Mouse (Mus musculus) embryonic facial prominence, embryonic 15.5 days (tissue): ENCODE data around the gene Slc6a15. TPM values are rescaled to one million over a fixed set of nuclear protein-coding genes. Genes with fewer than 3 reads are reported as not detected.

Experiments used
- ATAC-seq: fragments of 200-750 bp; cut with Nextera tagmentation; 2 replicates; pipeline ENCODE4 v1.8.0; 2017; ENCODE audit warnings: low read depth, moderate TSS enrichment; ENCODE audit not compliant: insufficient number of reproducible peaks, low FRiP score, low TSS enrichment
- H3K27ac ChIP-seq: fragments of 300-500 bp; sonication (generic); replicated peaks from 2 replicates; pipeline ENCODE4 v1.5.1; 2015; ENCODE audit warnings: mild to moderate bottlenecking, inconsistent platforms
- H3K27me3 ChIP-seq: fragments of 300-500 bp; sonication (generic); 2 replicates; pipeline ENCODE4 v1.6.1; 2015; ENCODE audit warnings: inconsistent platforms
- H3K36me3 ChIP-seq: fragments of 300-500 bp; sonication (generic); 2 replicates; pipeline ENCODE4 v1.6.1; 2015; ENCODE audit warnings: mild to moderate bottlenecking, inconsistent platforms
- H3K4me1 ChIP-seq: fragments of 300-500 bp; sonication (generic); 2 replicates; pipeline ENCODE4 v1.6.1; 2015; ENCODE audit warnings: inconsistent platforms
- H3K4me2 ChIP-seq: fragments of 300-500 bp; sonication (generic); replicated peaks from 2 replicates; pipeline ENCODE4 v1.6.1; 2015; ENCODE audit warnings: mild to moderate bottlenecking, inconsistent platforms
- H3K4me3 ChIP-seq: fragments of 300-500 bp; sonication (generic); replicated peaks from 2 replicates; pipeline ENCODE4 v1.5.1; 2015; ENCODE audit warnings: mild to moderate bottlenecking, inconsistent platforms
- H3K9ac ChIP-seq: fragments of 300-500 bp; sonication (generic); 2 replicates; pipeline ENCODE4 v1.6.1; 2015; ENCODE audit warnings: inconsistent platforms
- H3K9me3 ChIP-seq: fragments of 300-500 bp; sonication (generic); replicated peaks from 2 replicates; pipeline ENCODE4 v1.6.1; 2016; ENCODE audit warnings: inconsistent platforms
- WGBS: fragments of 180-500 bp; shearing (Covaris S2); methylation state at CpG from one replicate; pipeline ENCODE4 v1.1.7; 2015; 5-methylcytosine and 5-hydroxymethylcytosine counted together
- polyA plus RNA-seq: library from polyadenylated mRNA; unstranded; fragments of >200 nt; fragmentation: Nextera tagmentation; extraction: Ambion mirVana; gene quantifications from 2 replicates; pipeline ENCODE4 v1.2.1, GENCODE M21; 2015

Slc6a15 gene
- polyA plus RNA-seq, 1 experiment from 2014 or later, result 3.9 TPM

DNA sequence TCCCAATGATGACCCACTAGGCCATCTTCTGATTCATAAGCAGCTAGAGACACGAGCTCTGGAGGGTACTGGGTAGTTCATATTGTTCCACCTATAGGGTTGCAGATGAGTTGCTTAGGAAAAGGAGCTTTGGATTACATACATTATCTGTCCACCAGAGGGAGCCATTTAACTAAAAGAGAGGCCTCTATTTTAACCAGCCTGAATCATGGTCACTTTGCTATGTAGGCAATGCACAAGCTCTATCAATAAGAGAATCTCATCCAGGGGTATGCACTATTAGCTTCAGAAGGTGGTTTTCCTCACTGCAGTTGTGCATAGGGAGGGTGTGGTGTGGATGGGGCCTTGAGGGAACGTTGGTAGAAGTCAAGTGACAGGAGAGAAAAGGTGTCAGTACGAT lies 75.5 kb downstream of the Slc6a15 start:
- Histone ChIP-seq H3K4me2 (no peak overlapping the region), H3K9ac (no peak overlapping the region), H3K9me3 (no peaks in the 10 kb centered on the region), H3K27me3 (no peaks in the 10 kb centered on the region), H3K27ac (no peak overlapping the region), H3K4me1 (no peaks in the 10 kb centered on the region), H3K36me3 (no peaks in the 10 kb centered on the region), H3K4me3 (no peak overlapping the region)
- no peak for ATAC-seq
- 37% methylated on average over 3 of the region's 3 CpGs for WGBS

- H3K36me3 ChIP-seq, result no peaks in the 10 kb centered on the region
- no peaks in the 10 kb centered on the region for H3K4me1 ChIP-seq
- no peak overlapping the region for H3K9ac ChIP-seq
- WGBS, result 52% methylated on average over 2 of the region's 2 CpGs
- no peaks in the 10 kb centered on the region for H3K27me3 ChIP-seq
- ATAC-seq, result no peak
- H3K4me3 ChIP-seq, result no peak overlapping the region
- no peak overlapping the region for H3K27ac ChIP-seq
- no peaks in the 10 kb centered on the region for H3K9me3 ChIP-seq
- no peak overlapping the region for H3K4me2 ChIP-seq
Observed at GRCm38 (mm10) chr10:103448340-103448739, 80.8 kb downstream of the Slc6a15 start.

DNA sequence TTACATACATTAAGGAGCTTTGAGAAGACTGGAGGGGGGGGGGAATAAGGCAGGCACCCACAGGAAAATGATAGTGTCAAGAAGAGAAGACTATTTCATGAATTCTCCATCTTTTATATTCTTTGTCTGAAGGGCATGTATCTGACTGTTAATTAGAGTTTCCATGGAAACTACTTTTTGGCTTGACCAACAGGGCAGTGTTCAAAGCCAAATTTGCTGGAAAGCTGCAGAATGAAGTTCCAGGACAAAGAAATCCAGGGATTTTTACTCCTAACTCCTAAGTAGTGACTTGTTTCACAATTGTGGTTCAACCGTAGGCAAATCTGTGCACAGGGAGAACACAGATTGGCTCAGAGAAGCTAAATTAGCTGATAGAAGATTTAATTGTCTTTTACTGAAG lies 90.3 kb downstream of the Slc6a15 start:
- Histone ChIP-seq H3K9ac (no peak overlapping the region), H3K4me1 (no peaks in the 10 kb centered on the region), H3K27me3 (no peaks in the 10 kb centered on the region), H3K27ac (no peak overlapping the region), H3K9me3 (no peaks in the 10 kb centered on the region), H3K4me3 (no peak overlapping the region), H3K4me2 (no peak overlapping the region), H3K36me3 (no peaks in the 10 kb centered on the region)
- 79% methylated on average over 1 of the region's 1 CpGs for WGBS
- ATAC-seq, result no peak

Other genes with a start within 250 kb of the Slc6a15 start
- 8.6 and 10.7 TPM in 2 replicates for gene Lrriq1, start 131.5 kb upstream of the Slc6a15 start, polyA plus RNA-seq